Mouse (Mus musculus): ENCODE results near the gene Gab1.

DNA sequence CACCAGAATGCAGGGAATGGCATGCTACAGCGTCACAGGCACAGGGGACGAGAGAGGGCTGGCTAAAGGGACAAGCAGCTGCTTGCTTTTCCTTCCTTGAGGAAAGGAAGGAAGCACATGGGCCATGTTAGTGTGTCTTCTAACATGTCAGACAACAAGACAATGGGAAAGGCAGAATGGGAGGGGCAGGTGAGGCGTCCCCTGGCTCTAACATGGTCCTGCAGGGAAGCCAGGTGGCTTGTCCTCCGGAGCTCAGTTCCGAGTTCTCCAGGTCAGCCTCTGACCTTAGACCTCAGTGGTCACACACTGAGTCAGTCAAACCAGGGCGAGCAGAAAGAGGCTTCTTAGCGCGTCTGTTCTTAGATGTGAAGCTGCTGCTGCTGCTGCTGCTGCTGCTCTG lies 103.9 kb downstream of the Gab1 start:
- no peak for TF ChIP-seq MXI1 (IDR thresholded peaks at IDR 0.05; ENCODE audit: low read depth, low read length)
- TF ChIP-seq CTCF (IDR thresholded peaks at IDR 0.05 in 2 of 3, conservative IDR thresholded peaks at IDR 0.05 in 1 of 3; ENCODE audit: control insufficient read depth in 1 of 3, insufficient read depth in 1 of 3, low read depth in 2 of 3, low read length in 3 of 3, poor library complexity in 1 of 3, severe bottlenecking in 1 of 3) = no peak
- TF ChIP-seq POLR2A (IDR thresholded peaks at IDR 0.05; ENCODE audit: control insufficient read depth in 1 of 2, insufficient read depth in 1 of 2, low read depth in 1 of 2, low read length in 2 of 2, poor library complexity in 1 of 2) = no peak
- no peak for TF ChIP-seq ZKSCAN1 (IDR thresholded peaks at IDR 0.05; ENCODE audit: low read depth, low read length)
- TF ChIP-seq BHLHE40 (IDR thresholded peaks at IDR 0.05; ENCODE audit: borderline replicate concordance, low read depth, low read length) = no peak
- TF ChIP-seq TCF12 (IDR thresholded peaks at IDR 0.05; ENCODE audit: low read depth, low read length) = no peak
- TF ChIP-seq MYC (IDR thresholded peaks at IDR 0.05; ENCODE audit: low read depth, low read length) = no peak
- TF ChIP-seq HCFC1 (IDR thresholded peaks at IDR 0.05; ENCODE audit: low read depth, low read length) = no peak
- no peak for TF ChIP-seq ETS1 (IDR thresholded peaks at IDR 0.05; ENCODE audit: low read depth, low read length)
- no peak for TF ChIP-seq ZNF384 (IDR thresholded peaks at IDR 0.05; ENCODE audit: low read depth, low read length)
- no peak for TF ChIP-seq SIN3A (IDR thresholded peaks at IDR 0.05; ENCODE audit: low read length)
- TF ChIP-seq EP300 (IDR thresholded peaks at IDR 0.05; ENCODE audit: low read depth in 1 of 2, low read length in 2 of 2) = no peak
- TF ChIP-seq MAX (IDR thresholded peaks at IDR 0.05; ENCODE audit: low read length) = no peak
